Mouse (Mus musculus): ENCODE measurements around the gene Dock9. TPM values are rescaled to one million over a fixed set of nuclear protein-coding genes. Genes with fewer than 3 reads are reported as not detected.

The Dock9 gene
- polyA plus RNA-seq, 1 experiment from 2014 or later: 4.2 TPM

- Histone ChIP-seq H3K27me3 (ENCODE audit: control insufficient read depth, insufficient read depth, low read length) (no peaks in the 10 kb centered on the region), H3K9ac (ENCODE audit: low read length) (no peak overlapping the region), H3K36me3 (ENCODE audit: control insufficient read depth, insufficient read depth, low read length) (no peaks in the 10 kb centered on the region), H3K9me3 (ENCODE audit: control insufficient read depth, low read length) (no peaks in the 10 kb centered on the region), H3K4me3 (ENCODE audit: low read depth, low read length) (no peak overlapping the region), H3K4me2 (ENCODE audit: low read depth, low read length, severe bottlenecking) (no peak overlapping the region), H3K4me1 (replicated peaks; ENCODE audit: control insufficient read depth, insufficient read depth, low read length) (no peaks in the 10 kb centered on the region), H3K27ac (ENCODE audit: low read depth, low read length) (no peak overlapping the region)
- DNase-seq (ENCODE audit: low spot score) (no peak), ATAC-seq (replicated peaks; ENCODE audit: low FRiP score) (no peak)
- 90% methylated on average over 12 of the region's 12 CpGs for WGBS
These were observed 10.7 kb downstream of the Dock9 start for GRCm38 (mm10) chr14:121786900-121787299.

GRCm38 (mm10) chr14:121785394-121785793 is 12.2 kb downstream of the Dock9 start:
- H3K27ac ChIP-seq (ENCODE audit: low read depth, low read length): no peak overlapping the region
- no peaks in the 10 kb centered on the region for H3K27me3 ChIP-seq (ENCODE audit: control insufficient read depth, insufficient read depth, low read length)
- WGBS: 88% methylated on average over 1 of the region's 1 CpGs
- H3K9ac ChIP-seq (ENCODE audit: low read length): no peak overlapping the region
- H3K36me3 ChIP-seq (ENCODE audit: control insufficient read depth, insufficient read depth, low read length): no peaks in the 10 kb centered on the region
- DNase-seq (ENCODE audit: low spot score) (no peak), ATAC-seq (replicated peaks; ENCODE audit: low FRiP score) (no peak)
- no peak overlapping the region for H3K4me2 ChIP-seq (ENCODE audit: low read depth, low read length, severe bottlenecking)
- no peaks in the 10 kb centered on the region for H3K4me1 ChIP-seq (replicated peaks; ENCODE audit: control insufficient read depth, insufficient read depth, low read length)
- no peak overlapping the region for H3K4me3 ChIP-seq (ENCODE audit: low read depth, low read length)
- H3K9me3 ChIP-seq (ENCODE audit: control insufficient read depth, low read length): no peaks in the 10 kb centered on the region

GRCm38 (mm10) chr14:121780942-121781531 is 16.6 kb downstream of the Dock9 start:
- 66% methylated on average over 12 of the region's 12 CpGs for WGBS
- no peak overlapping the region for H3K4me3 ChIP-seq (ENCODE audit: low read depth, low read length)
- no peak overlapping the region for H3K4me2 ChIP-seq (ENCODE audit: low read depth, low read length, severe bottlenecking)
- no peaks in the 10 kb centered on the region for H3K4me1 ChIP-seq (replicated peaks; ENCODE audit: control insufficient read depth, insufficient read depth, low read length)
- no peaks in the 10 kb centered on the region for H3K9me3 ChIP-seq (ENCODE audit: control insufficient read depth, low read length)
- H3K27me3 ChIP-seq (ENCODE audit: control insufficient read depth, insufficient read depth, low read length): no peaks in the 10 kb centered on the region
- no peak overlapping the region for H3K27ac ChIP-seq (ENCODE audit: low read depth, low read length)
- H3K9ac ChIP-seq (ENCODE audit: low read length): no peak overlapping the region
- H3K36me3 ChIP-seq (ENCODE audit: control insufficient read depth, insufficient read depth, low read length): no peaks in the 10 kb centered on the region
- DNase-seq (ENCODE audit: low spot score) (no peak), ATAC-seq (replicated peaks; ENCODE audit: low FRiP score) (no peak)

GRCm38 (mm10) chr14:121780144-121780913 is 17.3 kb downstream of the Dock9 start:
- H3K27ac ChIP-seq (ENCODE audit: low read depth, low read length): no peak overlapping the region
- ATAC-seq (replicated peaks; ENCODE audit: low FRiP score): no peak
- no peaks in the 10 kb centered on the region for H3K9me3 ChIP-seq (ENCODE audit: control insufficient read depth, low read length)
- no peaks in the 10 kb centered on the region for H3K36me3 ChIP-seq (ENCODE audit: control insufficient read depth, insufficient read depth, low read length)
- 76% methylated on average over 11 of the region's 11 CpGs for WGBS
- no peak overlapping the region for H3K4me2 ChIP-seq (ENCODE audit: low read depth, low read length, severe bottlenecking)
- no peaks in the 10 kb centered on the region for H3K4me1 ChIP-seq (replicated peaks; ENCODE audit: control insufficient read depth, insufficient read depth, low read length)
- H3K27me3 ChIP-seq (ENCODE audit: control insufficient read depth, insufficient read depth, low read length): no peaks in the 10 kb centered on the region
- no peak for DNase-seq (ENCODE audit: low spot score)
- H3K4me3 ChIP-seq (ENCODE audit: low read depth, low read length): no peak overlapping the region
- H3K9ac ChIP-seq (ENCODE audit: low read length): no peak overlapping the region

- no peak for DNase-seq (ENCODE audit: low spot score)
These were observed 18.0 kb downstream of the Dock9 start for GRCm38 (mm10) chr14:121779620-121780019.

GRCm38 (mm10) chr14:121777279-121777831 is 20.3 kb downstream of the Dock9 start:
- Histone ChIP-seq H3K9me3 (ENCODE audit: control insufficient read depth, low read length) (no peaks in the 10 kb centered on the region), H3K27me3 (ENCODE audit: control insufficient read depth, insufficient read depth, low read length) (no peaks in the 10 kb centered on the region), H3K27ac (ENCODE audit: low read depth, low read length) (no peak overlapping the region), H3K4me2 (ENCODE audit: low read depth, low read length, severe bottlenecking) (no peak overlapping the region), H3K4me3 (ENCODE audit: low read depth, low read length) (no peak overlapping the region), H3K36me3 (ENCODE audit: control insufficient read depth, insufficient read depth, low read length) (no peaks in the 10 kb centered on the region), H3K9ac (ENCODE audit: low read length) (no peak overlapping the region), H3K4me1 (replicated peaks; ENCODE audit: control insufficient read depth, insufficient read depth, low read length) (no peaks in the 10 kb centered on the region)
- DNase-seq (ENCODE audit: low spot score) (no peak), ATAC-seq (replicated peaks; ENCODE audit: low FRiP score) (no peak)
- 89% methylated on average over 4 of the region's 4 CpGs for WGBS

More at GRCm38 (mm10) chr14:121779620-121780019, 18.0 kb downstream of the Dock9 start:
- Histone ChIP-seq H3K27ac (ENCODE audit: low read depth, low read length) (no peak overlapping the region), H3K4me1 (replicated peaks; ENCODE audit: control insufficient read depth, insufficient read depth, low read length) (no peaks in the 10 kb centered on the region), H3K9ac (ENCODE audit: low read length) (no peak overlapping the region), H3K36me3 (ENCODE audit: control insufficient read depth, insufficient read depth, low read length) (no peaks in the 10 kb centered on the region), H3K27me3 (ENCODE audit: control insufficient read depth, insufficient read depth, low read length) (no peaks in the 10 kb centered on the region), H3K4me2 (ENCODE audit: low read depth, low read length, severe bottlenecking) (no peak overlapping the region), H3K4me3 (ENCODE audit: low read depth, low read length) (no peak overlapping the region), H3K9me3 (ENCODE audit: control insufficient read depth, low read length) (no peaks in the 10 kb centered on the region)
- no peak for ATAC-seq (replicated peaks; ENCODE audit: low FRiP score)
- WGBS: 76% methylated on average over 3 of the region's 3 CpGs

- H3K4me1 ChIP-seq (replicated peaks; ENCODE audit: control insufficient read depth, insufficient read depth, low read length): no peaks in the 10 kb centered on the region
- H3K36me3 ChIP-seq (ENCODE audit: control insufficient read depth, insufficient read depth, low read length): no peaks in the 10 kb centered on the region
- H3K9me3 ChIP-seq (ENCODE audit: control insufficient read depth, low read length): no peaks in the 10 kb centered on the region
- no peak overlapping the region for H3K9ac ChIP-seq (ENCODE audit: low read length)
- ATAC-seq (replicated peaks; ENCODE audit: low FRiP score) (no peak), DNase-seq (ENCODE audit: low spot score) (no peak)
- H3K27me3 ChIP-seq (ENCODE audit: control insufficient read depth, insufficient read depth, low read length): no peaks in the 10 kb centered on the region
- no peak overlapping the region for H3K4me2 ChIP-seq (ENCODE audit: low read depth, low read length, severe bottlenecking)
- H3K4me3 ChIP-seq (ENCODE audit: low read depth, low read length): no peak overlapping the region
- no peak overlapping the region for H3K27ac ChIP-seq (ENCODE audit: low read depth, low read length)
- WGBS: 86% methylated on average over 4 of the region's 4 CpGs
These were observed 20.9 kb downstream of the Dock9 start for GRCm38 (mm10) chr14:121776749-121777148.

GRCm38 (mm10) chr14:121762021-121762452 is 35.6 kb downstream of the Dock9 start:
- H3K4me3 ChIP-seq (ENCODE audit: low read depth, low read length): no peak overlapping the region
- no peaks in the 10 kb centered on the region for H3K9me3 ChIP-seq (ENCODE audit: control insufficient read depth, low read length)
- no peak overlapping the region for H3K4me2 ChIP-seq (ENCODE audit: low read depth, low read length, severe bottlenecking)
- 72% methylated on average over 11 of the region's 11 CpGs for WGBS
- no peak for DNase-seq (ENCODE audit: low spot score)
- no peaks in the 10 kb centered on the region for H3K4me1 ChIP-seq (replicated peaks; ENCODE audit: control insufficient read depth, insufficient read depth, low read length)
- H3K27me3 ChIP-seq (ENCODE audit: control insufficient read depth, insufficient read depth, low read length): no peaks in the 10 kb centered on the region
- no peak overlapping the region for H3K9ac ChIP-seq (ENCODE audit: low read length)
- no peaks in the 10 kb centered on the region for H3K36me3 ChIP-seq (ENCODE audit: control insufficient read depth, insufficient read depth, low read length)
- no peak overlapping the region for H3K27ac ChIP-seq (ENCODE audit: low read depth, low read length)
- ATAC-seq (replicated peaks; ENCODE audit: low FRiP score): no peak

Data from forebrain, embryonic 11.5 days (tissue).